Mouse (Mus musculus) heart, embryonic 11.5 days (tissue): Measurements from ENCODE around the gene St8sia2. TPM values are rescaled to one million over a fixed set of nuclear protein-coding genes. Genes with fewer than 3 reads are reported as not detected.

Experiments
- ATAC-seq: fragments of 200-750 bp; cut with Nextera tagmentation; replicated peaks from 2 replicates; pipeline ENCODE4 v1.8.0; 2017; ENCODE audit warnings: moderate library complexity; ENCODE audit not compliant: insufficient number of reproducible peaks, low FRiP score, low TSS enrichment
- H3K27ac ChIP-seq: fragments of 300-500 bp; sonication (generic); 2 replicates; pipeline ENCODE4 v1.5.1; 2014; ENCODE audit warnings: mild to moderate bottlenecking, low read depth, low read length
- H3K27me3 ChIP-seq: fragments of 300-500 bp; sonication (generic); 2 replicates; pipeline ENCODE4 v1.6.1; 2014; ENCODE audit warnings: mild to moderate bottlenecking, low read length, mixed read lengths; ENCODE audit not compliant: control insufficient read depth, insufficient read depth
- H3K36me3 ChIP-seq: fragments of 300-500 bp; sonication (generic); 2 replicates; pipeline ENCODE4 v1.6.1; 2014; ENCODE audit warnings: mild to moderate bottlenecking, low read length, moderate library complexity, mixed read lengths; ENCODE audit not compliant: control insufficient read depth, insufficient read depth
- H3K4me1 ChIP-seq: fragments of 300-500 bp; sonication (generic); 2 replicates; pipeline ENCODE4 v1.6.1; 2014; ENCODE audit warnings: low read length; ENCODE audit not compliant: control insufficient read depth, insufficient read depth
- H3K4me2 ChIP-seq: fragments of 300-500 bp; sonication (generic); 2 replicates; pipeline ENCODE4 v1.6.1; 2014; ENCODE audit warnings: mild to moderate bottlenecking, moderate library complexity
- H3K4me3 ChIP-seq: fragments of 300-500 bp; sonication (generic); 2 replicates; pipeline ENCODE4 v1.5.1; 2014; ENCODE audit warnings: low read depth, low read length
- H3K9ac ChIP-seq: fragments of 300-500 bp; sonication (generic); 2 replicates; pipeline ENCODE4 v1.6.1; 2014; ENCODE audit warnings: mild to moderate bottlenecking, low read depth, low read length, moderate library complexity
- H3K9me3 ChIP-seq: fragments of 300-500 bp; sonication (generic); replicated peaks from 2 replicates; pipeline ENCODE4 v1.6.1; 2016; ENCODE audit warnings: low read length; ENCODE audit not compliant: control insufficient read depth
- WGBS: fragments of 180-500 bp; shearing (Covaris S2); extraction: QIAGEN DNeasy Blood & Tissue Kit; methylation state at CpG from one replicate; pipeline ENCODE4 v1.1.7; 2014; ENCODE audit not compliant: insufficient replicate concordance; 5-methylcytosine and 5-hydroxymethylcytosine counted together
- polyA plus RNA-seq: library from polyadenylated mRNA; unstranded; fragments of >200 nt; fragmentation: Nextera tagmentation; extraction: Ambion mirVana; gene quantifications from 2 replicates; pipeline ENCODE4 v1.2.1, GENCODE M21; 2014

Gene St8sia2
- polyA plus RNA-seq, 1 experiment from 2014 or later, result 6.5 TPM

DNA sequence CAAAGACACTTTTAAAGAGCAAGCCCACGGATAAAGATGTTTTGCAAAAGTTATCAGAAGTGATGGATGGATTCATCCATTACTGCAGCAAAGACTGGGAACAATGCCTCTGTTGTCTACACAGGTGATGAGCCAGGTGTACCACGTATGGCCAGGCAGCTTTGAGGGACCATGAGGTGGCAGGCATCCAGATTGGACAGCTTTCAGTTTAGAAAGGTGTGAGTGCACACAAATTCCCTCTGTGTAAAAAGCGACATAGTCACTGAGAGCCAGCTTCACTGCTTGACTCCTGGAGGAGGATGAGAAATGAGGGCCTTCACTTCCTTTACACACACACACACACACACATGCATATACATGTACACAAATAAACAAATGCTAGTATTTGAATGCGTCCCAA, 60.4 kb downstream of the St8sia2 start:
- 76% methylated on average over 4 of the region's 4 CpGs for WGBS
- Histone ChIP-seq H3K27me3 (peaks cover 6% of the 10 kb centered on the region; the same call in 1 of the 2 replicates), H3K4me3 (no peak overlapping the region), H3K9ac (no peak overlapping the region), H3K4me1 (no peaks in the 10 kb centered on the region; the same call in 1 of the 2 replicates), H3K4me2 (no peak overlapping the region), H3K9me3 (no peaks in the 10 kb centered on the region), H3K36me3 (peaks cover 2% of the 10 kb centered on the region; the same call in 1 of the 2 replicates), H3K27ac (no peak overlapping the region)
- no peak for ATAC-seq

DNA sequence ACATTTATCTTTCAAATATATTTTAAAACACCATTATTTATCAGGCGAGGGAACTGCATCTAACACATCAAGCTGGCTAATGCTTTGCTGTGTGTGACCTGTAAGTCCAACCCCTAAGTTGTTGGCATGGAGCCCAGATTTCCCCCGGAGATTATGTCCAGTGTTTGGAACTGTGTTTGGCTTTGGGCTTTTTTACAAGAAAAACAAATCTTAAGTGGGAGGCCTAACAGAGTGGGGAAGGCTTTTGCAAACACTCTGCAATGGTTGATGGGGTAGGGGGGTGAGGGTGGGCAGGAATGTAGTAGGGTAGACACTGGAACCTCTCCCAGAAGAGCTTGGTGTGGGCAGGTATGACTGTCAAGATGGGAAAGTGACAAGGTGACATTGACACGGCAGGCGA, 71.8 kb downstream of the St8sia2 start:
- WGBS, result 54% methylated on average over 4 of the region's 4 CpGs
- ATAC-seq, result no peak
- no peak overlapping the region for H3K9ac ChIP-seq

DNA sequence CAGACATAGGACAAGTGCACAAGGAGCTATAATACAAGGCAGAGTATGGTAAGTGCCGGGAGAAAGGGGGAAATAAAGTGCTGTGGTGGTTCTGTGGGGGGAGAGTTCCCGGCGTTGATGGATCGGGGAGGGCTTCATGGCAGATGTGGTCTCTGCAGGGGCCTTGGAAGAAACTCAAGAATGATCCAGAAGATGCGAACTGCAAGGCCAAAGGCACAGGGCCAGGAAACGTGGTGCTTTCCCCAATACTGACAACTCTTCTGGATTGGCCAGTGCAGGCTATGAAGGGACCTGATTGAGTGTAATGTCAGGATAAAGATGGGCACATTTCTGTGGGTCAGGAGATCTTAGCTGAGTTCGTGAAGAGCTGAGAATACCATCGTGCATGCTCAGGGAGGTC, 74.3 kb downstream of the St8sia2 start:
- no peak overlapping the region for H3K27ac ChIP-seq
- H3K9me3 ChIP-seq, result no peaks in the 10 kb centered on the region
- H3K4me3 ChIP-seq, result no peak overlapping the region
- H3K4me2 ChIP-seq, result no peak overlapping the region
- H3K9ac ChIP-seq, result no peak overlapping the region
- H3K36me3 ChIP-seq, result no peaks in the 10 kb centered on the region
- 88% methylated on average over 8 of the region's 8 CpGs for WGBS
- ATAC-seq, result no peak
- H3K27me3 ChIP-seq, result no peaks in the 10 kb centered on the region
- no peaks in the 10 kb centered on the region for H3K4me1 ChIP-seq

More for the DNA sequence above, 71.8 kb downstream of the St8sia2 start:
- no peaks in the 10 kb centered on the region for H3K4me1 ChIP-seq
- no peak overlapping the region for H3K4me2 ChIP-seq
- no peak overlapping the region for H3K4me3 ChIP-seq
- no peak overlapping the region for H3K27ac ChIP-seq
- no peaks in the 10 kb centered on the region for H3K9me3 ChIP-seq
- no peaks in the 10 kb centered on the region for H3K27me3 ChIP-seq
- H3K36me3 ChIP-seq, result no peaks in the 10 kb centered on the region

DNA sequence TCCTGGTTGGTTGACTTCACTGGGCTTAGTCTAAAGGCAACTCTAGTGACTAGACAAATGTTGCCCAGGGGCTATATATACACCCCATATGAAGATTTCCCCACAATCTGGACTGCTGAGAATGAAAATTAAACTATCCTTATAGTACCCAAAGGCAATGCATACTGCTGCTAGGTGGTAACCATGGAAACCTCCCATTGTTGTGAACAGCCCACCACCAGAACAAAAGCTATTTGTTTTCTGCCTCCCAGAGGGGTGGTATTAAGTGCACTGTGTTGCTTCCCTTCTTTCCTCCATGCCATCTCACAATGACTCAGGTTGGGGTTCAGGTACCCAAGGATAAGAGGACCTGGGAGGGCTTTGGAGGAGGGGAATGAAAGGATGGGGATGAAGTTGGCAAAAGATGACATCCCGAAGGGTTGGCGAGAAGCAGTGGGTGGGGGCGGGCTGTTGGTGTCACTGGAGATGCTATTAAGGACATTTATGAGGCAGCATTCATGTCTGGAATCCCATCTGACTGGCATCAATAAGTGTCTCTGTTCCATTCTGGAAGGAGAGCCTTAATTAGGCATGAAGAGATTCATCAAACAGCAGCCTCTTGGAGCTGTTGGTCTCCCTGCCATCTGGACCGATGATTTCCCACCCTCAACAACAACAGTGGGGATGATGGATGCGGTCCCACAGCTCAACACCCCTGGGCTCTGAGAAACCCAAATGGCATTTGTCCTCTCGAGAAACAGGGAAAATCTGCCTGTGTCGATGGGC, 75.3 kb downstream of the St8sia2 start:
- no peak overlapping the region for H3K4me3 ChIP-seq
- no peak for ATAC-seq
- no peaks in the 10 kb centered on the region for H3K27me3 ChIP-seq
- no peak overlapping the region for H3K4me2 ChIP-seq
- 81% methylated on average over 7 of the region's 7 CpGs for WGBS
- no peak overlapping the region for H3K9ac ChIP-seq
- H3K4me1 ChIP-seq, result peaks cover 2% of the 10 kb centered on the region; the same call in 1 of the 2 replicates
- no peaks in the 10 kb centered on the region for H3K9me3 ChIP-seq
- no peak overlapping the region for H3K27ac ChIP-seq
- H3K36me3 ChIP-seq, result no peaks in the 10 kb centered on the region

DNA sequence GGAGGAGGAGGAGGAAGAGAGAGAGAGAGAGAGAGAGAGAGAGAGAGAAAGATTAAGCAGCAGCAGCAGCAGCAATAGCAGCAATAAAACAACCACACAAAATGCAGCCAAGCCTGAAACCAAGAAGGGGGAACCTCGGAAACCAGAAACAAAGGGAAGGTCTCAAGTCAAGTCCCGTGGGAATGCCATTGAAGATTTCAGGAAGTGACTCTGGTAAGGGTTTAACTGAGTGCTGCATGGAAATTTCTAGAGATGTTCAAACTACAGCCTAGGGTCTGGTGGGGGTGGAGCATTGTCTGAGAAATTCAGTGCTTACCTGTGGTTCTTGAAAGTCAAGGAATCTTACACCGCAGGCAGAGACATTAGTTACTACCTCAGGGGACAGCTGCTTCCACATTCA, 77.4 kb downstream of the St8sia2 start:
- Histone ChIP-seq H3K27ac (no peak overlapping the region), H3K4me2 (no peak overlapping the region), H3K36me3 (no peaks in the 10 kb centered on the region), H3K27me3 (no peaks in the 10 kb centered on the region), H3K4me1 (peaks cover 2% of the 10 kb centered on the region; the same call in 1 of the 2 replicates), H3K9me3 (no peaks in the 10 kb centered on the region), H3K9ac (no peak overlapping the region), H3K4me3 (no peak overlapping the region)
- WGBS, result 56% methylated on average over 3 of the region's 3 CpGs
- ATAC-seq, result no peak

DNA sequence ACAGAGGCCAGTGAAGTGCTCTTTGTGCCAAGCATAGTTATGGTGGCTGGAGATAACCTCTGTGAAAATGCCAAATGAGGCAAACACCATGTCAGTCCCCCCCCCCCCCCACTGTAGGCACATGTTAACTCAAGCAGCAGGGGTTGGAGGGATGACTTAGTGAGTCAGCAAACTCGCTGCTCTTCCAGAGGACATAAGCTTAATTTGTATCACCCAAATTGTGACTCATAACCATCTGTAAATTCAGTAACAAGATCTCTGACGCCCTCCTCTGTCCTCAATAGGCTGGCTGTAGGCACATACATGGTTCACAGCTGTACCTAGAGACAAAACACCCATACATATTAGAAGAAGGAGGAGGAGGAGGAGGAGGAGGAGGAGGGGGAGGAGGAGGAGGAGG, 77.8 kb downstream of the St8sia2 start:
- H3K9me3 ChIP-seq, result no peaks in the 10 kb centered on the region
- no peak for ATAC-seq
- H3K36me3 ChIP-seq, result no peaks in the 10 kb centered on the region
- H3K4me2 ChIP-seq, result no peak overlapping the region
- no peak overlapping the region for H3K27ac ChIP-seq
- no peak overlapping the region for H3K4me3 ChIP-seq
- WGBS, result 64% methylated on average over 2 of the region's 2 CpGs
- peaks cover 2% of the 10 kb centered on the region; the same call in 1 of the 2 replicates for H3K4me1 ChIP-seq
- H3K27me3 ChIP-seq, result no peaks in the 10 kb centered on the region
- H3K9ac ChIP-seq, result no peak overlapping the region

DNA sequence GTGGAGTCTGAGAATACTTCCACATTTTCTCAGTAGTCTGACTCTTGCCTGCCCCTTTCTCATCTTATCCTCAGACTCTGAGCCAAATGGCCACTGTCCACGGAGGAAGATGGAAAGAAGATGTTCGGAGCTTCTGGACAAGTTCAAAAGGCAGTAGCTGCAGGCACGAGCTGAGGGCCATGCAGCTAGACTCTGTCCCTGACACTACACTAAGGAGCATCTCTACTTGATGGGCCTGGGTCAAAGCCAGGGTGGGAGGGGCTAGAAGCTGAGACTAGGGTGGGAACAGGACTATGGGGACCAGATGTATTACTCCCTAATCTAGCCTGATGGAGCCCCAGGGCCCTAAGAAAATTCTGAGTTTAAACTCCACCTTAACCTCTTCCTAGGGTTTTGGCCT, 80.5 kb downstream of the St8sia2 start:
- WGBS, result 71% methylated on average over 3 of the region's 3 CpGs
- H3K9me3 ChIP-seq, result no peaks in the 10 kb centered on the region
- no peak overlapping the region for H3K4me3 ChIP-seq
- no peaks in the 10 kb centered on the region for H3K36me3 ChIP-seq
- no peak overlapping the region for H3K4me2 ChIP-seq
- peaks cover 2% of the 10 kb centered on the region; the same call in 1 of the 2 replicates for H3K4me1 ChIP-seq
- no peak for ATAC-seq
- no peak overlapping the region for H3K27ac ChIP-seq
- no peaks in the 10 kb centered on the region for H3K27me3 ChIP-seq
- no peak overlapping the region for H3K9ac ChIP-seq

DNA sequence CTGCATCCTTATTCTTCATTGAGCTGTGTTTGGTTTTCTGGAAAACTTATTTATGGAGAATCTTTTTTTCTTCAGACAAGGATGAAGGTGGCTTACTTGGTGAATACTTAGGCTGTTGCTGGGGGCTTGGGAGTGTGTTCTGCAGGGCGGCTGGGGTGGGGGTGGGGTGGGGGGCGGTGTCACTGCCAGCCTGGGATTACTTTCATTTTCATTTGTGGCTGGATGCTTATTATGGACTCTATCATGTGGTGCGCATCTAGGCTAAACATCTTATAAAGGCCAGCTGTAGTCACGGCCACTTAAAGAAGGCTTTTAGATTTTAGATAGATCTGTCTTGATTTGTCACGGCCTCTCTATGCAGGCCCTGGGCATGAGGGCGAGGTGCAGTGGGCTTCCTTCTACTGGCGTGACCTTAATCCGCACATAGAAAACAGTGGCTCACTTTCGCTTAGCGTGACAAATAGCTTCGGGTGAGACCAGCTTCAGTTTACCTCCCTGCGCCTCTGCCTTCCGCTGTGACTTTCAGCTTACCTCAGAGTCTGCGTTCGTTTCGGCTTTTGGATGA, 92.5 kb downstream of the St8sia2 start:
- H3K27me3 ChIP-seq, result no peaks in the 10 kb centered on the region
- H3K4me3 ChIP-seq, result no peak overlapping the region
- 81% methylated on average over 16 of the region's 16 CpGs for WGBS
- H3K36me3 ChIP-seq, result no peaks in the 10 kb centered on the region
- H3K9me3 ChIP-seq, result no peaks in the 10 kb centered on the region
- no peaks in the 10 kb centered on the region for H3K4me1 ChIP-seq
- H3K4me2 ChIP-seq, result no peak overlapping the region
- H3K9ac ChIP-seq, result no peak overlapping the region
- no peak for ATAC-seq
- no peak overlapping the region for H3K27ac ChIP-seq
